Mouse (Mus musculus): ENCODE results near the gene Crabp2. TPM values are rescaled to one million over a fixed set of nuclear protein-coding genes. Genes with fewer than 3 reads are reported as not detected.
A peak's percentile ranks its signal among the peaks of the same experiment; 100 is the strongest.

Crabp2 gene
- total RNA-seq, 4 experiments from 2014 or later: not detected

DNA sequence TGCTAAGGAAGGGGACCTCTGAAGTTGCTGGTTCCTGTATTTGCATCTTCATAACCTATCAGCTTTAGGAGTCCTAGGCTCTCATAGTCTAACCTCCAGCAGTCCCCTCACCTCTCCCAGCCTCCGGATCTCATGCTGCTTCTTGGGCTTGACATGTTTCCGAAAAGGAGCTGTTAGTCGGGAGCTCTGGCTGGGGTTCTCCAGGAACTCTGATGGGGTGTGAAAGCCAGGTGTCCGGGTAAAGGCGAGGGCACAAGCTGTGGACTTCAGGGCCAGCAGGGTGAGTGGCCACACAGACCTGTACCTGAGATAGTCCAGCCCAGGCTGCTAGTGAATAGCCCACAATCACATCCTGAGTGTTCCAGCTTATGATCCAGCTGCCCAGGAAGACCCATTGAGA, 21.0 kb upstream of the Crabp2 start:
- DNase-seq (ENCODE audit: low spot score in 2 of 2): no peak

DNA sequence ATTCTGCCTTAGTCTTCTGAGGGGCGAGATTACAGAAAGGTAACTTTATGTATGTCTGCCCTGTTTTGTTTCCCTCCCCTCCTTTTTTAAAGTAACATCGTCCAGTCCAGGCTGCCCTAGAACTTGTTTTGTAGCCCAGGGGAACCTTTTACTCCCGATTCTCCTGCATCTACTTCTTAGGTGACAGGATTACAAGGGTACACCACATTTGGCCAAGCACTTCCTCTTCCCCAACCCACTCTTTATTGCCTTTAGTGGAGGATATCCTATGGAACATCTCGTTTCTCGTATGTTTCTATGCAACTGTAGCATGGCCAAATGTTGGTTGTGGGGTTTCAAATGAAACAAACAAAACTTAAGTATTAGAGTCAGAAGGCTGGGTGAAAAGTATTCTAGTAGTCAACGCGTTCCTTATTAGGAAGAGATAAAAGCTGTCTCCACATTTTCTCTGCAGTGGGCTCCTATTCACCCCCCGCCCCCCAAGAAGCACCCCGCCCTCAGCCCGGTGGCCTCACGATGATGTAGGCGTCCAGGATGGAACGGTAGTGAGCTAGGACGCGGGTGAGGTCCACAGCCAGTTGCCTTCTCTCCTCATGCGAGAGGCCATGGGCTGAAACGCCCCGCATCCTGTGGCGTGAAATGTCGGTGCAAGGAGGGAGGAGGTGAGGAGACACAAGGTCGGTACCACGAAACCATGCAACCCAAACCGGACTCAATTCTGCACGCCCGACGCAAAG, 19.0 kb upstream of the Crabp2 start:
- DNase-seq (ENCODE audit: low spot score in 2 of 2): no peak

DNA sequence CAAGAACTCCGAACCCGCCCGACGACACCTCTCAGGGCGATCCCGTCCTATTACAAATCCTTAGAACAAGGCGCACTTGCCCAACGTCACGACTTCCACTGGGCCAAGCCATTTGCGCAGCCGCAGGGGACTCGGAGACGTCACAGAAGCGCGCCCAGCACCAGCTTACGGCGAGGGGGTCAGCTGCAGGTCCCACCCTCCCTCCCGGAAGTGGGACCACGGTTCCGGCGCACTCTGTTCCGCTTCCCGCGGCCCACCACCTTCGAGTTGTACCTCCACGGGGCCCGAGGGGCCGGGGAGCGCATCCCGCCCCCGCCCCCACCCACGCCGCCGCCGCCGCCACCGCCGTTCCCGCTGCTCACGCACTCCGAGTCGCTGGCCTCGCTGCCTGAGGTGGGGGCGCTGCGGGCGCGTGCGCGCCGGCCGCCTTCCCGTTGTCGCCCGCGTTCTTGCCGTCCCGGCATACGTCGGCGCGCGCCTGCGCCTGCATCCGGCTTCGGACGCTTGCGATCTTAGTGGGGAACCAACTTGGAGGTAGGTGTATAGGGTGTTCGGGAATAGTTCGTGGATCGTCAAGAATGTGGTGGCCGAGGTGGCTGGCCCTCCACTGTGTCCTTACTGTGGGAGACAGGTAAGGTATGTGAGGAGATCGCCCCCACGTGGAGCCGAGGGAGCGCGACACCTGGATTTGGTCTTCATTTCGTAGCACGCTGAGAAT, 18.2 kb upstream of the Crabp2 start, which contains the start of the genes Isg20l2 and Rrnad1:
Gene Isg20l2, plus strand, starts transcription at position 237 of the 718 bp plus-strand sequence.
Gene Rrnad1, minus strand, starts transcription at position 640 of the 718 bp plus-strand sequence.
- DNase-seq (ENCODE audit: low spot score in 2 of 2): peak; percentile 92 to 95

DNA sequence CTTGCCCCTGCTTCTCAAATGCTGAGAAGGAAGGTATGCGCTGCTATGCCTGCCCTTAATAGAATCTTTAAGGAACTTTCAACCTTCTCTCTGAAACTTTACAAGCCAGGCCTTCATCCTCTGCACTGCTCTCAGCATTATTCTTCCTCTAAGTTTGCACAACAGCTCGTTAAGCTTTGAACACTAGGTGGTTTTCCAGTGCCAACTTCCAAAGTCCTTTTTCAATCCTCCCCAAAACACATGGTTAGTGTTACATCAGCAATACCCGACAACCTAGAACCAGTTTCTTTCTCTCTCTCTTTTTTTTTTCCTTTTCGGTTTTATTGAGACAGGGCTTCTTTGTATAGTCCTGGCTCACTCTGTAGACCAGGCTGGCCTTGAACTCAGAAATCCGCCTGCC, 14.4 kb upstream of the Crabp2 start:
- no peak for DNase-seq (ENCODE audit: low spot score in 2 of 2)

DNA sequence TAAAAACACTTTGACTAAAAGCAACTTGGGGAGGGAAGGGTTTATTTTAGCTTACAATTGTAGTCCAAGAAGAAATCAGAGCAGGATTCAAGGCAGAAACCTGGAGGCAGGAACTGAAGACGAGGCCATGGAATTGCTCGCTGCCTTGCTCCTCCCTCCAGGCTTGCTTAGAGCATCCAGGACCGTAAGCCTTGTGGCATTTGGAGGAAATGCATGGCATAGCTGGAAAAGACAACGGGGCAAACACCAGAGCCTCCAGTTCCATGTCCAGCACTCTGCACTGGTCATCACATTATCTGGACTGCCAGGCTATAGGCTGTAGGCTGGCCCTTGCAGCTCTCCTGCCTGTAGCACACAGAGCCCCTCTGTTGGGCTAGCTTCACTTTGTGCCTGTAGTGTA, 14.0 kb upstream of the Crabp2 start:
- no peak for DNase-seq (ENCODE audit: low spot score in 2 of 2)

DNA sequence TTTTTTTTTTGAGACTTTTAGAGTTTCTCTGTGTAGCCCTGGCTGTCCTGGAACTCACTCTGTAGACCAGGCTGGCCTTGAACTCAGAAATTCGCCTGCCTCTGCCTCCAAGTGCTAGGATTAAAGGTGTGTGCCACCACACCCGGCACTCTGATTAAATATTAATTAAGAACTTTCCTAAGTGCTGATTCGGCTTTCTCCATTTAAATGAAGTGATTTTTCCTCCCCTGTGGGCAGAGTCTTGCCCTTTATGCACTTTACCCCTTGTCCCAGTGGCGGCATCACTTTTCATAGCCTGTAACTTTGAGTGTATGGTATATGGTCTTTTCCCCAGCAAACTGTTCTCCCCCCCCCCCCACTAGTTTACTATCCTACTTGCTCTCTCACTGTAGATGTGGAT, 13.3 kb upstream of the Crabp2 start:
- no peak for DNase-seq (ENCODE audit: low spot score in 2 of 2)

DNA sequence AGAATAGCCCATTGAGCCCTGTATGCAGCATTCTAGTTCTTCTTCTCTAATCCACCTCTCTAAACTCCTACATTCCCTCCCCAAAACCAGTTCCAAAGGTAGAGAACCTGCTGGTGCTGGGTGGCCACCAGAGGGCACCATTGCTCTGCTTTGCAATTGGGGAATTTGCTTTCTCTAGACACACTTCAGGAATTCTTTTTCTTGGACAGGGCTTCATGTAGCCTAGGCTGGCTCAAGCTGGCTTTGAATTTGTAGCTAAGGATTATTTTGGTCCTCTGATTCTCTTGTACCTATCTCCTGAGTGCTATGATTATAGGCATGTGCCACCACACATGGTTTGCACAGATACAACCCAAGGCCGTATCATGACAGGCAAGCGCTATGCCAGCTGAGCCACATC, 12.7 kb upstream of the Crabp2 start:
- DNase-seq (ENCODE audit: low spot score in 2 of 2): peak in 1 of 2 experiments; percentile 32

DNA sequence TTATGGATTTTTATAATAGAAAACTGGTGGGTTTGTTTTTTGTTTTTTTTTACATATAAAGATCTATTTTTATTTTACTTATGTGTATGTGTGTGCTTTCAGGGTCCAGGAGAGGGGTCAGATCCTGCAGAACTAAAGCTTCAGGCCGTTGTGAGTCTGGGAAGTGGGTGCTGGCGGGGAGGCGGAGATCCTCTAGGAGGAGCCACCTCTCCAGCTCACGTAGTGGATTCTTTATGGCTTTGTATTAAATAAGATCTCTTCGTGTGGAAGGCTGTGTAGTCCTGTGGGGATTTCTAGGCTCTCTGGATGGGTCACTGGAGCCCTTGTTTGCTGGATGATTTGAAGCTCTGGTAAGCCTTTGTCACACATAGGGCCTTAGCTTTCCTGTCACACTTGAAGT, 7.9 kb upstream of the Crabp2 start:
- DNase-seq (ENCODE audit: low spot score in 2 of 2): no peak

DNA sequence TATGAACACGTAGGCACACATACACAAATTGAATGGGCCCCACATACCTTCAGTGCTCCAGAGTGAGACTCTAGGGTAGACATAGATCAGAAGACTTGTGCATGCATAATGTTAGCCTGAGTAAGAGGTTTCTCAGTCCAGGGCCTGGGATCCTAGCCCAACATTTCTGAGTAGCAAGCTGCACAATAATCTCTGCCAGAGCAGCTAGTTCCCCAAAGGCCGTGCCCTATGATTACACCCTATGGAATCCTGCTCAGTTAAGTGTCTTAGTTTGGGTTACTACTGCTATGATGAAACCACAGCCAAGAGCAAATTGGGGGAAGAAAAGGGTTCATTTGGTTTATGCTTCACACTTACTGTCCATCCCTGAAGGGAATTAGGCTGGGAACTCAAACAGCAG, 6.0 kb upstream of the Crabp2 start:
- DNase-seq (ENCODE audit: low spot score in 2 of 2): no peak

DNA sequence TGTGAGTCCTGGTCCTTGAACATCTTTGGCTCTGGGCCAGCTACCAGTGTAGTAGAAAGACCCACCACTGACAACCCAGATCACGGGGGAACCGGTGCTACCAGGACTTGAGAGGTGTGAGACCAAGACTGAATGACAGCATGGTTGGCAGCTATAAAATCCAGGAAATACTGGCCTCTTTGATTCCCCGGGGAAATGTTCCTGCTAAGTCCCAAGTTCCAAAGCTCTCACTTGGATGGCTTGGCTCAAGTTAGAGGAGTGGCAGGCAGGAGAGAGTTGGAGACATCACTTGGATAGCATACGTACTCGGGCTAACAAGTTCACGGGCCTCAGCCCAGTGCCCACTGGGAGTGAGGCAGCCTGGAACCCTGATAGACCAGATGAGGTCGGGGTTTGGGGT, 4.9 kb upstream of the Crabp2 start:
- no peak for DNase-seq (ENCODE audit: low spot score in 2 of 2)

DNA sequence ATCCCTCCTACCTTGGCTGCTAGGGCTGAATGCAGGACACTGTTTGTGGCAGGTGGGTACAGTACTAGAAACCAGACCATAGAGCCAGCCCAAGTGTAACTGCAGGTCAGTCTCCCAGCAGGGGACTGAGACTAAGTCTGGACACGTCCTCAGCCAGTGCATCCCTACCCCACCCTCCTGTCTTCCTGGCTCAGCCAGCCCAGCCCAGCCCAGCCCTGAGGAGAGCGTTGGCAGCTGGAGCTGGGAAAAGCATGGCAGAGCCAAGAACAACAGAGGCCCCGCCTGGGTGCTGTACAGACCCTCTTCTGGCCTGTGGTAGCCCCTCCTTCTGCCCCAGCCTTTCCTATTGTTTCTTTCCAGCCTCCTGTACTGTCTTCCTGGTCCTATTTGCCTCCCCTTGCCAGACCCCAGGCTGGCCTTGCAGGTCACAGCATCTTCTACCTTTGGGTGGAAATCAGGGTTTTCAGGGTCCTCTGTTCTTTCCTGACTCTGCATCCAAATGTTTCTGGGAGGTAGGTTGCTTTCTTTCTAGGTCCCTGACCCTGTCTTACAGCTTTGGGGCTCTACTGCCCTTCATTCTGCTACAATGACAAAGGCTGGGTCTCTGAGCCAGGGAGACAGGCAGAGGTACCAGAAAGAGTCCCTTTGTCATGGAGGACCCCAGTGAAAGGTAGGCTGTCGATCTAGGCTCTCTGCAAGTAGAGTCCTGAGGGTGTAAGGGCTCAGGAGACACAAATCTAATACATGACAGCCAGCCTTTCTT, 3.4 kb upstream of the Crabp2 start:
- DNase-seq (ENCODE audit: low spot score in 2 of 2): no peak

DNA sequence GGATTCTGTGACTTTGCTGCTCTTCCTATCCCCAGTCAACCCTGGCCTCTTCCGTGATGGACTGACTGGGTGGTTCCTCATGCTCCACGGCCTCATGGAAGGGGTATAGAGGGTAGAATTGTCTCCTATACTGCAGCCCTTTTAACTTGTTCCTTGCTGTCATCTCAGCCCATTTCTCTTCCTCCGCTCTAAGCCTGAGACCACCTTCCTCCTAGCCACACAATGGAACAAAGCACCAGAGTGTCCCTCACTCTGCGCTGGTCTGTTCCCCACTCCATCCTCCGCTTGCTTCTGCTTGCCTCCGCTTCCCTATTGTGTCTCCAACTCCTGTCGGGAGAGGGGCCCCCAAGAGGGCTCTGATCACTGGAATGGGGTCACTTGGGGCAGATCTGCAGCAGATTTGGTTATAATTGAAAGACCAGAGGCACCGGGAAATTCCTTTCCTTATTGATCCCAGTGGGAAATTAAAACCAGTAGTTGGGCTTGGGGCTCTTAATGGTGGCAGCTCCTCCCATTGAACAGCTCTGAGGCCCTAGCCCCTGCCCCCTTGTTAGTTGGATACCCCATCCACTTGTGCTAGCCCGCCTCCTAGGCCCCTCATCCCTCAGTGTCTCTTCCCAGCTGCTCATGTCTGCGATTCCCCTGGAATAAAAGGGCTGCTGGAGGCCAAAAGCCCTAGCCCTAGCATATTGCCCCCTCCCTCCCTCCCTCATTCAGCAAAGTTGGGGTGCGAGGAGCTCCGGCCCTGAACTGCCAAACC, 2.5 kb upstream of the Crabp2 start:
- no peak for DNase-seq (ENCODE audit: low spot score in 2 of 2)

DNA sequence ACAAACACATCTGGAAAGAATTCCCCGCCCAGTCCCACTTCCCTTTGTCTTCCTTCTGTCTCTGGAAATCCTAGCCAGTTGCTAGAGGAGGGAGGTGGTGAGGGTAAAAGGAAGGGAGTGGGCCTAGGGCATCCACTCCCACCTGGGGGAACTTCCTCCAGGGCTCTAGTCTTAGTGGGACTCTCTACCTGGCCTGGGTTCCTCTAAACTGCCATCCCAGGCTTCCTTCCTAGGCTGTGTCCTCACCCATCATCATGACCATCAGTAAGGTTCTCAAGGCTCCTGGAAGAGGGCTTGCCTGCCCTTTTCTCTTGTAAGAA, 2.0 kb upstream of the Crabp2 start:
- no peak for DNase-seq (ENCODE audit: low spot score in 2 of 2)

DNA sequence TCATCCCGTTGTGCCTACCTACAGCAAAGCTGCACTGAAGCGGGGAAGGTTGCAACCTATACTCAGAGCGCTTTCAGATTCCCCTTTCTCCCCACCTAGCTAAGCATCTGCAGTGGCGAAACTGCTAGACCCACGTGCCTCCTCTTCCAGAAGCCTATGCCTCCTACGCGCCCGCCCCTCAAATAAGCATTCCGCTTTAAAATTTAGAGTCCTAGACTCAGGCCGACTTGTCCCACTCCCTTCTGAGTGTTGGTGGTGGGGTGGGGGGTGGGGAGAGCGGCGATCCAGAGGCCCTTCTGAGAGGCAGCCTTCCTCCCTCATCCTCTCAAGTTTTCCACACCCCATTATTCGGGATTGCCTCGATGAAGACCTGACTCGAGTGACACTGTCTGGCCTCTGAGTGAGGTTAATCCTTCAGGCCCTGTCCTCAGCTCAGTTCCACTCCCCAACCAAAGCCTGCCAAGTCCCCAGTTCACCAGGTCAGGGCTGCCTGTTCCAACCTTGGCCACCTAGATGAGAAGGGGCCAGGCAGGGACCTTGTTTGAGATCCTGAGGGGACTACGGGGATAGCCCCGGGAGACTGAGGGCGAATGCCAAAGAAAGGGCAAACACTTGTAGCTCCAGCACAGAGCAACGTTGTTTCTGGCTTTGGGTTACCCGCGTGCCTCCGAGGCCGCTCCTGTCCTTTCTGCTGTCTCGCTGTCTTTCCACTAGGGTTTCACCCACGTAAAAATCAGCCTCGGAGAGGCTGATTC, 1.2 kb upstream of the Crabp2 start:
- DNase-seq (ENCODE audit: low spot score in 2 of 2): no peak

DNA sequence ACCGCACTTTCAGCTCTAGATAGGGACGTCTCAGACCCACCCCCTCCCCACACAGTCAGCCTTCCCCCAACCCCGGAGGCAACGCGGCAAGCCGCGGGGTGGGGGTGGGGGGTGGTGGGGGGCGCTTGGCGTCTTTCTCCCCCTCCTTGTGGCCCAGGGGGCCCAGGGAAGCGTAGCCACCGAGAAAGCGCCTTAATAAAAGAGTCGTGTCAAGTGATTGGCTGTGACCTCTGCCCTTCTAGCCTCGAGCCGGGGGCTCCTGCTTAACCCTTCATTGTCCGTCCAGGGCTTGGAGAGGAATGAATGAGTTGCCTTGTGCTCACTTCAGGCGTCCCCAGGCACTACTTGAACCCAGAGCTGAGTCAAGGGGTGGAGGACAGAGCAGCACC, 661 bp upstream of the Crabp2 start:
- DNase-seq (ENCODE audit: low spot score in 2 of 2): no peak

DNA sequence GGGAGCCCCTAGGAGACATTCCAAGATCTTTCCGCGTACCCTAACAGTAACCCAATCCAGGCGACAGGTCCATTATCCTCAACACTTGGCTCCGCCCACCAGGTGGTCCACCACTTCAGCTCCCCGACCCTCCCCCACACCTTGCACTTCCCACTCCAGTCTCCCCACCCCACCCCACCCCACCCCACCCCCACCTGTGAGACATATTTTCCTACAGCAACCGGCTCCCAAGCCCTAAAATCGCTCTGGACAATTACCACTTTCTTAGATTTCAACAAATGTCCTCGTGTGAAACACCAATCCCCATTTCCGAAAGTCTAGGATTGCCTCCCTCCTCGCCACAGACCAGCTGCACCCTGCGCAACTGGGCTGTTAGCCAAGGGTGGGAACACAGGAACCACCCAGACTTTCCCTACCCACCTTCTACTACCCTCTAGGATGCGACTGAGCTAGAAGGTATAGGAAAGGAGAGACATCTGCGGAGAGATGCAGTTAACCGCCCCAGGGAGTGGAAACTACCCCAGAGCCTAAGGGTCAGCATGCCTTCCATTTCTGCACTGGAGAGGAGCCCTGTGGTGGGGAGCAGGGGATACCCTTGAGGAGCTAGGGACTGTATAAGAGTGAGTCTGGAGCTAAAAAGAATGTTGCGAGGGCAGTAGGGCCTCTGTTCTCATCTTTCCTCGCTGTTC, 944 bp downstream of the Crabp2 start:
- no peak for DNase-seq (ENCODE audit: low spot score in 2 of 2)

DNA sequence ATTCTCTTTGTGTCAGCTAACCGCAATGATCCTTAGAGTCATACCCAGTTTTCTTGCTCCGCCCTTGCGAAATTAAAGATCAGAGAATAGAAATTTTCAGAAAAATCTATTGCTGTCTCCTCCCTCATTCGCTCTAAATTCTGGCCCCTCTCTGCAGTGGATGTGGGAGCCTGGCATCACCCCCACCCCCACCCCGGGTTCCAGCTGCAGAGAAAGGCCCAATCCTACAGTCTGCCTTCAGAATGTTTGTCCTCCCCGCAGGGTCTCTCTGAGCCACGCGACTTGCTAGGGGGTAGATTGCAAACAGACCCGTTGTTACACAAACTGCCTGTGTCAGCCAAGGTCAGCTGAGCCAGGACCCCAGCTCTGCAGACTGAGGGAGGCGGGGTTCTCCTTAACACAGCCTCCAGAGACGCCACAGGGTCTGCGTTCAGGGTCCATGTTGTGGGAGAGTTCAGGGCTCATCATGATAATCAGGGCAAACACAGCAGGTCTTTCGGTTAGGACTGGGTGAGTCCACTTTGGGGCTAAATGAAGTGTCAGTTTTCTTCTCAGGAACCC, 1.6 kb downstream of the Crabp2 start:
- no peak for DNase-seq (ENCODE audit: low spot score in 2 of 2)

DNA sequence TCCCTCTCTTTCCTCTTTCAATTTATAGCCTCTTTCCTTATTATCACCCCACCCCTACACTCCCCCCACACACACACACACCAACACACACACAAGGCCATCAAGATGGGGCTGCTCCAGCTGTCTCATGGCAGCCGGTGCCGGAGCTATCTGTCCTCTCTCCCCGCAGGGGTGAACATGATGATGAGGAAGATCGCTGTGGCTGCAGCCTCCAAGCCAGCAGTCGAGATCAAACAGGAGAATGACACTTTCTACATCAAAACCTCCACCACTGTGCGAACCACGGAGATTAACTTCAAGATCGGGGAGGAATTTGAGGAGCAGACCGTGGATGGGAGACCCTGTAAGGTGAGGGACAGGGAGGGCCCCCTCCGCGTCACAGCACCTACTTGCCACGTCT, 3.5 kb downstream of the Crabp2 start:
- DNase-seq (ENCODE audit: low spot score in 2 of 2): no peak

DNA sequence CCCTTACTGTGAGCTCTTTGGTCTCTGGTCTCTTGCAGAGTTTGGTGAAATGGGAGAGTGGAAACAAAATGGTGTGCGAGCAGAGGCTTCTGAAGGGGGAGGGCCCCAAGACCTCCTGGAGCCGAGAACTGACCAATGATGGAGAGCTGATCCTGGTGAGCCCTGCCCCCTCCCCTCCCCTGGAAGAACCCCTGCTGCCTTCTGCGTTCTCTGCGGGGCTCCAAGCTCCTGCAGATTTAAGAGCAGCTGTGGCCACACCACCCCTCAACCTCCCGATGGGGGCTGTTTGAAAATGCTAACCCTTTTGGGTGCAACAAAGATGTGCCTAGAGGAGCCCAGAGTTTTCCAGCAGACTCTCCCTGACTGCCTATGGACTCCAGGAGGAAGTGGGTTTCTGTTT, 4.0 kb downstream of the Crabp2 start:
- DNase-seq (ENCODE audit: low spot score in 2 of 2): no peak

DNA sequence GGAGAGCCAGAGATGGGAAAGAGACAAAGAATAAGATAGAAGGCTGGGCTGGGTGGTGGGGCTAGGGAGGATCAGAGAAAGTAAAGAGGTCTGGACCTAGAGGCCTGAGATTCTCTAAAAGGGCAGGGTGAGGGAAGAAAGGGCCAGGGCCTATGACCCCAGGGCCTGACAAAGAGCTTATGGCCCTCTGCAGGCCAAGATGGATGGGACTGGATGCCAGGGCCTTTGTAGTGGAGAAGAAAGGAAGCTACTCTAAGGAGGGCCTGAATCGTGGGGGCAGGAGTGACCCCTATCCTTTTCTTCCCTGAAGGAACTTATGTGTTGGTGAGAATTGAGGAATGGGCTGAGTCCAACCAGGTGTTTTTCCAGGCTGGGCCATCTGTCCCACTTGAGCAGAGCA, 9.6 kb downstream of the Crabp2 start:
- no peak for DNase-seq (ENCODE audit: low spot score in 2 of 2)
